Mouse (Mus musculus): ENCODE results near the gene Nsf. TPM values are rescaled to one million over a fixed set of nuclear protein-coding genes. Genes with fewer than 3 reads are reported as not detected.

The Nsf gene
- polyA plus RNA-seq, 1 experiment from 2014 or later, result 61.2 TPM

- ATAC-seq (replicated peaks; ENCODE audit: low FRiP score), result no peak
- Histone ChIP-seq H3K9ac (ENCODE audit: low read length) (no peak overlapping the region), H3K9me3 (ENCODE audit: control insufficient read depth, low read length) (no peaks in the 10 kb centered on the region), H3K27me3 (ENCODE audit: control insufficient read depth, insufficient read depth, low read length) (no peaks in the 10 kb centered on the region), H3K4me1 (replicated peaks; ENCODE audit: control insufficient read depth, insufficient read depth, low read length) (peaks cover 16% of the 10 kb centered on the region; the same call in 1 of the 2 replicates), H3K4me2 (ENCODE audit: low read depth, low read length, severe bottlenecking) (no peak overlapping the region), H3K36me3 (ENCODE audit: control insufficient read depth, insufficient read depth, low read length) (no peaks in the 10 kb centered on the region; the same call in 1 of the 2 replicates), H3K4me3 (ENCODE audit: low read depth, low read length) (no peak overlapping the region), H3K27ac (ENCODE audit: low read depth, low read length) (no peak overlapping the region)
- 89% methylated on average over 7 of the region's 7 CpGs for WGBS
- DNase-seq (ENCODE audit: low spot score), result no peak
Measured at GRCm38 (mm10) chr11:103856641-103857040, 97.2 kb downstream of the Nsf start.

- WGBS, result 15% methylated on average over 9 of the region's 9 CpGs
- DNase-seq (ENCODE audit: low spot score) (peak; percentile 52), ATAC-seq (replicated peaks; ENCODE audit: low FRiP score) (peak; percentile 61; the same call in 1 of the 2 replicates)
- Histone ChIP-seq H3K4me1 (replicated peaks; ENCODE audit: control insufficient read depth, insufficient read depth, low read length) (peaks cover 16% of the 10 kb centered on the region; the same call in 1 of the 2 replicates), H3K27ac (ENCODE audit: low read depth, low read length) (no peak overlapping the region), H3K9ac (ENCODE audit: low read length) (no peak overlapping the region), H3K36me3 (ENCODE audit: control insufficient read depth, insufficient read depth, low read length) (no peaks in the 10 kb centered on the region), H3K9me3 (ENCODE audit: control insufficient read depth, low read length) (no peaks in the 10 kb centered on the region), H3K4me2 (ENCODE audit: low read depth, low read length, severe bottlenecking) (peak overlapping the region; percentile 6; the same call in 1 of the 2 replicates), H3K27me3 (ENCODE audit: control insufficient read depth, insufficient read depth, low read length) (no peaks in the 10 kb centered on the region), H3K4me3 (ENCODE audit: low read depth, low read length) (no peak overlapping the region)
Measured at GRCm38 (mm10) chr11:103854294-103854693, 99.6 kb downstream of the Nsf start.

- no peak overlapping the region for H3K4me2 ChIP-seq (ENCODE audit: low read depth, low read length, severe bottlenecking)
- H3K4me3 ChIP-seq (ENCODE audit: low read depth, low read length), result no peak overlapping the region
- peaks cover 16% of the 10 kb centered on the region; the same call in 1 of the 2 replicates for H3K4me1 ChIP-seq (replicated peaks; ENCODE audit: control insufficient read depth, insufficient read depth, low read length)
- no peak overlapping the region for H3K9ac ChIP-seq (ENCODE audit: low read length)
- no peaks in the 10 kb centered on the region for H3K36me3 ChIP-seq (ENCODE audit: control insufficient read depth, insufficient read depth, low read length)
- no peaks in the 10 kb centered on the region for H3K9me3 ChIP-seq (ENCODE audit: control insufficient read depth, low read length)
- no peaks in the 10 kb centered on the region for H3K27me3 ChIP-seq (ENCODE audit: control insufficient read depth, insufficient read depth, low read length)
- ATAC-seq (replicated peaks; ENCODE audit: low FRiP score), result peak; percentile 61; the same call in 1 of the 2 replicates
- peak overlapping the region; percentile 59; the same call in 1 of the 2 replicates for H3K27ac ChIP-seq (ENCODE audit: low read depth, low read length)
- DNase-seq (ENCODE audit: low spot score), result peak; percentile 59
- WGBS, result 10% methylated on average over 10 of the region's 10 CpGs
Measured at GRCm38 (mm10) chr11:103853284-103853920, 100.5 kb downstream of the Nsf start.

- Histone ChIP-seq H3K9me3 (ENCODE audit: control insufficient read depth, low read length) (no peaks in the 10 kb centered on the region), H3K27me3 (ENCODE audit: control insufficient read depth, insufficient read depth, low read length) (no peaks in the 10 kb centered on the region), H3K27ac (ENCODE audit: low read depth, low read length) (peak overlapping the region; percentile 37; the same call in 1 of the 2 replicates), H3K4me2 (ENCODE audit: low read depth, low read length, severe bottlenecking) (no peak overlapping the region), H3K36me3 (ENCODE audit: control insufficient read depth, insufficient read depth, low read length) (no peaks in the 10 kb centered on the region), H3K9ac (ENCODE audit: low read length) (no peak overlapping the region), H3K4me1 (replicated peaks; ENCODE audit: control insufficient read depth, insufficient read depth, low read length) (peaks cover 16% of the 10 kb centered on the region; the same call in 1 of the 2 replicates), H3K4me3 (ENCODE audit: low read depth, low read length) (no peak overlapping the region)
- DNase-seq (ENCODE audit: low spot score) (no peak), ATAC-seq (replicated peaks; ENCODE audit: low FRiP score) (no peak)
- WGBS, result 52% methylated on average over 16 of the region's 16 CpGs
Measured at GRCm38 (mm10) chr11:103852590-103853283, 101.1 kb downstream of the Nsf start.

GRCm38 (mm10) chr11:103848287-103848686, 105.6 kb downstream of the Nsf start:
- ATAC-seq (replicated peaks; ENCODE audit: low FRiP score), result no peak
- WGBS, result 94% methylated on average over 11 of the region's 11 CpGs

GRCm38 (mm10) chr11:103840834-103841233, 113.0 kb downstream of the Nsf start:
- Histone ChIP-seq H3K4me1 (replicated peaks; ENCODE audit: control insufficient read depth, insufficient read depth, low read length) (peaks cover 17% of the 10 kb centered on the region), H3K27ac (ENCODE audit: low read depth, low read length) (peak overlapping the region; percentile 89), H3K27me3 (ENCODE audit: control insufficient read depth, insufficient read depth, low read length) (no peaks in the 10 kb centered on the region), H3K9ac (ENCODE audit: low read length) (peak overlapping the region; percentile 7), H3K4me3 (ENCODE audit: low read depth, low read length) (no peak overlapping the region), H3K4me2 (ENCODE audit: low read depth, low read length, severe bottlenecking) (peak overlapping the region; percentile 41), H3K9me3 (ENCODE audit: control insufficient read depth, low read length) (no peaks in the 10 kb centered on the region), H3K36me3 (ENCODE audit: control insufficient read depth, insufficient read depth, low read length) (no peaks in the 10 kb centered on the region; the same call in 1 of the 2 replicates)
- ATAC-seq (replicated peaks; ENCODE audit: low FRiP score), result peak; percentile 94
- under 1% methylated on average over 11 of the region's 11 CpGs for WGBS
- peak; percentile 91 for DNase-seq (ENCODE audit: low spot score)

More at GRCm38 (mm10) chr11:103848287-103848686, 105.6 kb downstream of the Nsf start:
- Histone ChIP-seq H3K27me3 (ENCODE audit: control insufficient read depth, insufficient read depth, low read length) (no peaks in the 10 kb centered on the region), H3K9ac (ENCODE audit: low read length) (no peak overlapping the region), H3K4me3 (ENCODE audit: low read depth, low read length) (no peak overlapping the region), H3K4me1 (replicated peaks; ENCODE audit: control insufficient read depth, insufficient read depth, low read length) (peaks cover 8% of the 10 kb centered on the region; the same call in 1 of the 2 replicates), H3K27ac (ENCODE audit: low read depth, low read length) (no peak overlapping the region), H3K9me3 (ENCODE audit: control insufficient read depth, low read length) (no peaks in the 10 kb centered on the region), H3K36me3 (ENCODE audit: control insufficient read depth, insufficient read depth, low read length) (no peaks in the 10 kb centered on the region), H3K4me2 (ENCODE audit: low read depth, low read length, severe bottlenecking) (no peak overlapping the region)
- DNase-seq (ENCODE audit: low spot score), result no peak

GRCm38 (mm10) chr11:103838955-103839354, 114.9 kb downstream of the Nsf start:
- no peak for ATAC-seq (replicated peaks; ENCODE audit: low FRiP score)
- Histone ChIP-seq H3K4me2 (ENCODE audit: low read depth, low read length, severe bottlenecking) (no peak overlapping the region), H3K27ac (ENCODE audit: low read depth, low read length) (no peak overlapping the region), H3K9ac (ENCODE audit: low read length) (no peak overlapping the region), H3K36me3 (ENCODE audit: control insufficient read depth, insufficient read depth, low read length) (no peaks in the 10 kb centered on the region; the same call in 1 of the 2 replicates), H3K4me3 (ENCODE audit: low read depth, low read length) (no peak overlapping the region), H3K4me1 (replicated peaks; ENCODE audit: control insufficient read depth, insufficient read depth, low read length) (peaks cover 17% of the 10 kb centered on the region), H3K27me3 (ENCODE audit: control insufficient read depth, insufficient read depth, low read length) (no peaks in the 10 kb centered on the region), H3K9me3 (ENCODE audit: control insufficient read depth, low read length) (no peaks in the 10 kb centered on the region)
- 84% methylated on average over 2 of the region's 2 CpGs for WGBS
- DNase-seq (ENCODE audit: low spot score), result no peak

- Histone ChIP-seq H3K4me2 (ENCODE audit: low read depth, low read length, severe bottlenecking) (no peak overlapping the region), H3K9ac (ENCODE audit: low read length) (no peak overlapping the region), H3K36me3 (ENCODE audit: control insufficient read depth, insufficient read depth, low read length) (no peaks in the 10 kb centered on the region; the same call in 1 of the 2 replicates), H3K9me3 (ENCODE audit: control insufficient read depth, low read length) (no peaks in the 10 kb centered on the region), H3K4me3 (ENCODE audit: low read depth, low read length) (no peak overlapping the region), H3K4me1 (replicated peaks; ENCODE audit: control insufficient read depth, insufficient read depth, low read length) (peaks cover 6% of the 10 kb centered on the region; the same call in 1 of the 2 replicates), H3K27me3 (ENCODE audit: control insufficient read depth, insufficient read depth, low read length) (no peaks in the 10 kb centered on the region), H3K27ac (ENCODE audit: low read depth, low read length) (no peak overlapping the region)
- DNase-seq (ENCODE audit: low spot score), result no peak
- no peak for ATAC-seq (replicated peaks; ENCODE audit: low FRiP score)
- WGBS, result 80% methylated on average over 4 of the region's 4 CpGs
Measured at GRCm38 (mm10) chr11:103832331-103832730, 121.5 kb downstream of the Nsf start.

Data from forebrain, embryonic 11.5 days (tissue).